Mouse (Mus musculus): Measurements from ENCODE around the gene Ypel4. TPM values are rescaled to one million over a fixed set of nuclear protein-coding genes. Genes with fewer than 3 reads are reported as not detected.

Gene Ypel4
- polyA plus RNA-seq, 1 experiment = 1.6 TPM

DNA sequence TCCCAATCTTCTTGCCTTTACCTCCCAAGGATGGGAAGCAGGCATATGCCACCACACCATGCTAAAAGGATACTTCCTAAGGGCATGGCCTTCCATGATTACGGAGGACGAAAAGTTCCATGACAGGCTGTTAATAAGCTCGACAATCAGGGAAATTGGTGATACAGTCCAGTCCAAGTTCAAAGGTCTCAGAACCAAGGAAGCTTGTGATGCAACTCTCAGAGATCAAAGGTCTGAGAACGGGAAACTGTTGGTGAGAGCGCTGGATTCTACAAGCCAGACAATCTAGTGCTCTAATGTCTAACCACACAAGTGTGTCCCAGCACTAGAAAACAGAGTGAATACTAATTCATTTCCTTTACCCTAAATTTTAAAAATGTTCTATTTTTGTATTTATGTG lies 22.4 kb downstream of the Ypel4 start:
- H3K4me3 ChIP-seq (replicated peaks; ENCODE audit: extremely low read depth, low read depth, low read length) = no peak overlapping the region
- WGBS = 70% methylated on average over 5 of the region's 5 CpGs
- no peak for TF ChIP-seq POLR2A (IDR thresholded peaks at IDR 0.05; ENCODE audit: borderline replicate concordance, extremely low read depth, low read depth, low read length)
- no peak for DNase-seq
- no peaks in the 10 kb centered on the region for H3K4me1 ChIP-seq (ENCODE audit: control insufficient read depth, insufficient read depth, low read length)

- 56% methylated on average over 7 of the region's 7 CpGs for WGBS
- no peak for DNase-seq
- Histone ChIP-seq H3K4me3 (replicated peaks; ENCODE audit: extremely low read depth, low read depth, low read length) (no peak overlapping the region), H3K4me1 (ENCODE audit: control insufficient read depth, insufficient read depth, low read length) (no peaks in the 10 kb centered on the region)
- no peak for TF ChIP-seq POLR2A (IDR thresholded peaks at IDR 0.05; ENCODE audit: borderline replicate concordance, extremely low read depth, low read depth, low read length)
Observed at GRCm38 (mm10) chr2:84757026-84757682, 23.3 kb downstream of the Ypel4 start.

DNA sequence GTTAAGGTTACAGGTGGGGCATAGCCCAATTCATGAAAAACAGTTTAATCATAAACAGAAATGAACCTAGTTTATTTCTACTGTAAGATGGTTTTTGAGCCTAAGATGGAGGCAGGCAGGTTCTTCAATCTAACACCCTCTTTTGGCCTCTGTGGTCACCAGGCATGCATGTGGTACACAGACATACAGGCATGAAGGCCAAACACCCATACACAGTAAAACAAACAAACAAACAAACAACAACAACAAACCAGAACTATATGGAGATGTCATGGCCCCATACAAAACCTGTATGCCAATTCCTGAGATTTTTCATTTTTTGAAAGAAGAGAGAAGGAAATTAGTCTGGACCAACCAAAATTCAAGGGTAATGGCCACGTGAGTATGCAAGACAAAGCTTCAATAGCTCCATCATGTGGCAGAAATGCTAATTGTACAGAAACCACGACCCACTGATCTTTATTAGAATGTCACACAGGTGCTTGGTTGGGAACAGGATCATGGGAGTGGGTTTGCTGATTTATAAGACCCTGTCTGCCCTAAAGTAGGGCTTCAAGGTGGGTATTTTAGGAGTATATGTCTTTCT lies 24.8 kb downstream of the Ypel4 start:
- H3K4me3 ChIP-seq (replicated peaks; ENCODE audit: extremely low read depth, low read depth, low read length) = no peak overlapping the region
- TF ChIP-seq CTCF (IDR thresholded peaks at IDR 0.05; ENCODE audit: insufficient read depth, low read length) (peak; percentile 44; the same call in 1 of the 2 replicates), POLR2A (IDR thresholded peaks at IDR 0.05; ENCODE audit: borderline replicate concordance, extremely low read depth, low read depth, low read length) (no peak)
- no peak for DNase-seq
- no peaks in the 10 kb centered on the region for H3K4me1 ChIP-seq (ENCODE audit: control insufficient read depth, insufficient read depth, low read length)
- 0% methylated on average over 2 of the region's 2 CpGs for WGBS

DNA sequence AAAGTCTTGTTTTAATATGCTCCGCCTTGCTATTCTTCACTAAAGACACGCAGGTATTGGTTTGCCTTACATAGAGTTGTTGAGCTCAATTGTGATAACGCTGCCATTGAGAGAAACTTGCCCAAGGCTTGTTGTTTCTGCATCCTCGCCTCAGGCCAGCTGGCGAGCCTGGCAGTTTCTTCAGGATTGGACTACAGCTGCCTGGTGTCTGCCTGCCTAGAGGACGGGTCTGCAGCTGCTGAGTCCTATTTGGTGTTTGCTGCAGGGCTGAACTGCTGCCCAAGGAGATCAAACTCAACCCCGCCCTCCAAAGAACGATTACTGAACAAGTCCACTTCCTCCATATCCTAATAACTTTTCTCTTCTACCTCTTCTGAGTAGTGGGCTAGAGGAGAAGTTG lies 26.9 kb downstream of the Ypel4 start:
- TF ChIP-seq CTCF (IDR thresholded peaks at IDR 0.05; ENCODE audit: insufficient read depth, low read length) = no peak
- TF ChIP-seq POLR2A (IDR thresholded peaks at IDR 0.05; ENCODE audit: borderline replicate concordance, extremely low read depth, low read depth, low read length) = no peak
- Histone ChIP-seq H3K4me3 (replicated peaks; ENCODE audit: extremely low read depth, low read depth, low read length) (no peak overlapping the region), H3K4me1 (ENCODE audit: control insufficient read depth, insufficient read depth, low read length) (no peaks in the 10 kb centered on the region)
- no peak for DNase-seq
- WGBS = 56% methylated on average over 8 of the region's 8 CpGs

DNA sequence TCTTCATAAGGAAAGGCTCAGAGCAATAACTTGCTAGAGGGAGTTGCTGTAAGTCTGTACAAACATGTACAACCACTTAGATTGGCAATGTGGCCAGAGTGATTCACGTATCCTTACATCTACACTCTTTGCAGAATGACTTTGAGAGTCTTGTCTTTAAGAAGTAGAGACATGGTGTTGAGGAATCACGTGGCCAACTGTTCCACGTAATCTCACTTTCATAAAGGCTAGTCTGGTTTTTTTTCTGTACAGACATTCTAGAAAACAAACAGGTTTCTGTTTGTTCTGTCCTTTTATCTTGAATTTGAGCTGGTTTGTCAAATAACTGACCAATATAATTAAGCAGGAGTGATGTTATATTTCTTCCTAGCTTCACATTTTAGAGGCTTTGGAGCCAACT lies 27.5 kb downstream of the Ypel4 start:
- 72% methylated on average over 3 of the region's 3 CpGs for WGBS
- Histone ChIP-seq H3K4me1 (ENCODE audit: control insufficient read depth, insufficient read depth, low read length) (no peaks in the 10 kb centered on the region), H3K4me3 (replicated peaks; ENCODE audit: extremely low read depth, low read depth, low read length) (no peak overlapping the region)
- no peak for DNase-seq
- TF ChIP-seq CTCF (IDR thresholded peaks at IDR 0.05; ENCODE audit: insufficient read depth, low read length) (no peak), POLR2A (IDR thresholded peaks at IDR 0.05; ENCODE audit: borderline replicate concordance, extremely low read depth, low read depth, low read length) (no peak)

- TF ChIP-seq POLR2A (IDR thresholded peaks at IDR 0.05; ENCODE audit: borderline replicate concordance, extremely low read depth, low read depth, low read length) (no peak), CTCF (IDR thresholded peaks at IDR 0.05; ENCODE audit: insufficient read depth, low read length) (no peak)
- DNase-seq = no peak
- WGBS = 62% methylated on average over 1 of the region's 1 CpGs
- H3K4me1 ChIP-seq (ENCODE audit: control insufficient read depth, insufficient read depth, low read length) = no peaks in the 10 kb centered on the region
- H3K4me3 ChIP-seq (replicated peaks; ENCODE audit: extremely low read depth, low read depth, low read length) = no peak overlapping the region
Observed at GRCm38 (mm10) chr2:84761840-84762239, 28.0 kb downstream of the Ypel4 start.

- TF ChIP-seq POLR2A (IDR thresholded peaks at IDR 0.05; ENCODE audit: borderline replicate concordance, extremely low read depth, low read depth, low read length) (no peak), CTCF (IDR thresholded peaks at IDR 0.05; ENCODE audit: insufficient read depth, low read length) (no peak)
- DNase-seq = no peak
- H3K4me3 ChIP-seq (replicated peaks; ENCODE audit: extremely low read depth, low read depth, low read length) = no peak overlapping the region
- 63% methylated on average over 4 of the region's 4 CpGs for WGBS
- no peaks in the 10 kb centered on the region for H3K4me1 ChIP-seq (ENCODE audit: control insufficient read depth, insufficient read depth, low read length)
Observed at GRCm38 (mm10) chr2:84762295-84762694, 28.4 kb downstream of the Ypel4 start.

DNA sequence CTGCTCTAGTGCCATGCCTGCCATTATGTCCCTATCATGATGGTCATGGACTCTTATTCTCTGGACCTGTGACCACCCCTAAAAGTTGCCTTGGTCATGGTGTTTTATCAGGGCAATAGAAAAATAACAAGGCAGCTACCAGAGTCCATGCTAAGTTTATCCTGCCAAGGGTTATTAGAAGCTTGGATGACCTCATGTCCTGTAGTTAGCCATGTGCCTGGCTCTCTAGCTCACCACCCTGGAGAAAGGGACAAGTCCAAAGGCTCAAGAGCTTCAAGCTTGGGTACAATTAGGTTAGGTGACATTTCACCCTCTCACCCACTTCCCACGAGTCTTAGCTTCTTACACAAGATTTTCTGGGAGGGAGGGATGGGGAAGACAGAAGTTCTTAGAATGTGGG lies 29.0 kb downstream of the Ypel4 start:
- H3K4me3 ChIP-seq (replicated peaks; ENCODE audit: extremely low read depth, low read depth, low read length) = no peak overlapping the region
- H3K4me1 ChIP-seq (ENCODE audit: control insufficient read depth, insufficient read depth, low read length) = no peaks in the 10 kb centered on the region
- TF ChIP-seq CTCF (IDR thresholded peaks at IDR 0.05; ENCODE audit: insufficient read depth, low read length) = no peak
- no peak for TF ChIP-seq POLR2A (IDR thresholded peaks at IDR 0.05; ENCODE audit: borderline replicate concordance, extremely low read depth, low read depth, low read length)
- no peak for DNase-seq
- WGBS = 26% methylated on average over 1 of the region's 1 CpGs

- no peak overlapping the region for H3K4me3 ChIP-seq (replicated peaks; ENCODE audit: extremely low read depth, low read depth, low read length)
- no peaks in the 10 kb centered on the region for H3K4me1 ChIP-seq (ENCODE audit: control insufficient read depth, insufficient read depth, low read length)
- 58% methylated on average over 6 of the region's 6 CpGs for WGBS
- DNase-seq = no peak
- peak; percentile 40; the same call in 1 of the 2 replicates for TF ChIP-seq POLR2A (IDR thresholded peaks at IDR 0.05; ENCODE audit: borderline replicate concordance, extremely low read depth, low read depth, low read length)
- TF ChIP-seq CTCF (IDR thresholded peaks at IDR 0.05; ENCODE audit: insufficient read depth, low read length) = no peak
Observed at GRCm38 (mm10) chr2:84770501-84770900, 36.6 kb downstream of the Ypel4 start.

GRCm38 (mm10) chr2:84772454-84772853 lies 38.6 kb downstream of the Ypel4 start:
- H3K4me1 ChIP-seq (ENCODE audit: control insufficient read depth, insufficient read depth, low read length) = no peaks in the 10 kb centered on the region
- H3K4me3 ChIP-seq (replicated peaks; ENCODE audit: extremely low read depth, low read depth, low read length) = no peak overlapping the region
- 73% methylated on average over 4 of the region's 4 CpGs for WGBS
- TF ChIP-seq POLR2A (IDR thresholded peaks at IDR 0.05; ENCODE audit: borderline replicate concordance, extremely low read depth, low read depth, low read length) = no peak
- DNase-seq = no peak
